Mouse (Mus musculus): ENCODE measurements around the gene Slc13a5.

Gene Slc13a5

DNA sequence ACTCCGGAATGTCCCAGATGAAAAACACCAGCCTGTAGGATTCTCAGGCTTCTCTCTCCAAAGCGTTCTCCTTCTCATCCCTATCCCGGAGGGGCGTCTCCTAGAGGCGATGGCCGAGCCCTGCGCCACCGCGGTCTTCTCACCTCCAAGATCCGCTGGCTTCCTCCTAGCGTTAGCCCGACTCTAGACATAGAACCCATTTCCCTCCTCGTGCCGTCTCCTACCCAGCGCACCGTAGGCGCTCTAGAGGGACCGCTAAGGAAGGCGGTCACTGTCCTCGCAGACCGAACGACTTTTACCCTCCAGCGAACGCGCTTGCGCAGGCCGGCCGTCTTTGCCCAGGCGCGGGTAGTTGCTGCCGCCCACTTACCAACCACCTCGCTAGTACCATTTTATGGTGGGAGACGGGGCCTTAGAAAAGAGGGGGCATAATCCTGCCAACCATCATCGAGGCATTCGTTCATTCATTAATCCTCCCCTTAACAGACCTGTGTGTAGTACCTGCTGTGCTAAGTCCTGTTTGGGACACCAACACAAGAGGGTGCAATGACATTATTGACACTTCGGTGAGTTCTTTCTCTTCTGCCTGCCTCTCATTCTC lies at the start of gene Slc13a5:
Gene Slc13a5 (minus strand): TSS at position 263 of the 601 bp plus-strand sequence.
- in situ Hi-C loops (cut with MboI; ENCODE audit: low sequenced_read_pairs) = no loop called here

- in situ Hi-C loops (cut with MboI; ENCODE audit: low sequenced_read_pairs) = no loop called here
These were observed 47.3 kb upstream of the Slc13a5 start, which contains the start of gene Fbxo39 for GRCm38 (mm10) chr11:72314151-72314895. Fbxo39 (plus strand) TSS chr11:72314444.

- in situ Hi-C loops (cut with MboI; ENCODE audit: low sequenced_read_pairs) = no loop called here
These were observed 44.5 kb upstream of the Slc13a5 start for GRCm38 (mm10) chr11:72311355-72312001.

GRCm38 (mm10) chr11:72310491-72310890 lies 43.5 kb upstream of the Slc13a5 start:
- in situ Hi-C loops (cut with MboI; ENCODE audit: low sequenced_read_pairs) = no loop called here

DNA sequence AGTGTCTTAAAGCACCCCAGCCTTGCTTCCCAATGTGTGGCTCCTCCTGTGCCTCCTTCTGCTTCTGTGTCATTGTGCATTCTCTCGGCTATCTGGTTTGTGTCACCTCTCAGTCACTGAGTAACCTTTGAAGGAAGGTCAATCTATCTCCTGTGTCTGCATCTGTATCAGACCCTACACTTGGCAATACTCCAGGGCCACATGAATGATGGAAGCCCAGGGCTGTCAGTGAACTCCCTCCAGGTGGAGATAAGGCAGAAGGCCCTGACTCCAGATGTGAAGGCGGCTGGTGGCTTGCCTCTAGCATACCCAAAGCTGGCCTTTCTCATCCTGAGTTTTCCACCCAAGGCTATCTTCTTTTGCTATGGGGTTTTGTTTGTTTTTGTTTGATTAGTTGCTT lies 42.0 kb upstream of the Slc13a5 start:
- in situ Hi-C loops (cut with MboI; ENCODE audit: low sequenced_read_pairs) = no loop called here

DNA sequence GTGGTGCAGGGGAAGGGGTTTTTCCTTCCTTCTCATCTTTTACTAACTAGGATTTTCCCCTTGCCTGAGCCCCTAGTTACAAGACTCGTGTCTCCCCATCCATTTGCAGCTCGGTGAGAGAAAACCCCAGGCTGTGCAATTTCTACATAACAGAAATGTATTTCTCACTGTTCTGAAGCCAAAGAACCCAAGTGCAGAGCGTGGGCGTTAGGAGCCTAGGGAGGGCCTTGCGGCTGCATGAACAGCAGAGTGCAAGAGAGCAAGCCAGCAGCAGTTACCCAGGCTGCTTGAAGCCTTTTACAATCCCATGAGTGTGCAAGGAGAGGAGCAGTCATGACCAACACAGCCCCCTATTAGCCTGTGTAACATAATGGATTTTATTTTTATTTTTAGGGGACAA lies 40.4 kb upstream of the Slc13a5 start:
- in situ Hi-C loops (cut with MboI; ENCODE audit: low sequenced_read_pairs) = no loop called here

DNA sequence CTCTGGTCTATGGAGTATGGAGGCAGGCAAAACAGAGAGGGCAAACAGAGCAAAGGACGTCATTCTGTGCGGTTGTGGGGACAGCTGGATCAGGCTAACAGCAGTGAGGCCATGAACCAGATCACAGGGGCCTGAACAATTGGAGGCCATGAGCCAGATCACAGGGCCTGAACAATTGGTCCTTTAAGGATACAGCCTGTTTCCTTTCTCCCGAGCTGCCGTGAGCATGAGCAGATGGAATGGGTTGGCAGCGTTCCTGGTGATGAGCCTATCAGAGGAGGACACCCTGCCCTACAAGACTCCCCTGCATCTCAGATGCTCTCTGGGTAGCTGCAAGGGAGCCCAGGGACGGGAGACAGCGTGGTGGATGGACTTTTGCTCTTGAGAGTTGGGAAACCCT lies 35.2 kb upstream of the Slc13a5 start:
- in situ Hi-C loops (cut with MboI; ENCODE audit: low sequenced_read_pairs) = no loop called here

DNA sequence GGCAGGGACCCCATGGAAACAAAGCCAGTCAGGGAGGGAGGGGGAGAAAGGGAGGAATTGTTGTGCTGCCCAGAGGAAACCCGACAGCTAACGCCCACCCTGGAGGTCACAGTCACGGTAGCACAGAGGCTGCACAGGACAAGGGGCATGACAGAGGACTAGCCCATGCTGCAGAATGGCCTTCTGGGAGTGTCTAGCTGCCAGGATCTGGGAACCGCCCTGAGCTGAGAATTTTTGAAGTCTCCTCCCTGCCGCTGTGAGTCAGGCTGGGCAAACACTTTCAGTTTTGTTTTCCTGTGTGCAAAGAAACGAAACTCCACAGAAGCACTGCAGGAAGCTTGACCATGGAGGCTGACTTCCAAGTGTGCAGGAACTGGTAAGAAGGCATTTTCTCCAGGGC lies 34.3 kb upstream of the Slc13a5 start, which contains the start of gene Xaf1:
Gene Xaf1 (plus strand): TSS at position 296 of the 400 bp plus-strand sequence.
- in situ Hi-C loops (cut with MboI; ENCODE audit: low sequenced_read_pairs) = no loop called here

GRCm38 (mm10) chr11:72293116-72293515 lies 26.1 kb upstream of the Slc13a5 start:
- in situ Hi-C loops (cut with MboI; ENCODE audit: low sequenced_read_pairs) = no loop called here

- in situ Hi-C loops (cut with MboI; ENCODE audit: low sequenced_read_pairs) = no loop called here
These were observed 20.5 kb upstream of the Slc13a5 start for GRCm38 (mm10) chr11:72287543-72287942.

DNA sequence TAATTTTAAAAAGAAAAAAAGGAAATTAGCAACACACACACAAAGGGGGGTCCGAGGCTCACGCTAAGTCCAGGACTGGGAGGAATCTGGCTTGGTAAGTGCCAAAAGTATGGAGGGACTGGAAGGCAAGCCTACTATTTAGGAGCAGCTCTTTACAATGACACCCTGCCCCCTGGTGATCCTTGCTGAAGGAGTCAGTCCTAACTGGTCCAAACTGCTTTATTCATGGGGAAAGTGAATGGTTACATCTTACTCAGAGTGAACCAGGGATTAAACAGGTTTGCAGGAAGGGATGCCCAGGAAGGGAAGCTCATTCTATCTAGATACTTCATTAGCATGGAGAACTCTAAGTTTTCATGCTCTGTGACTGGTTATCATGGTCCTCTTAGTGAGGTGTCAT lies 20.1 kb upstream of the Slc13a5 start:
- in situ Hi-C loops (cut with MboI; ENCODE audit: low sequenced_read_pairs) = no loop called here

- in situ Hi-C loops (cut with MboI; ENCODE audit: low sequenced_read_pairs) = no loop called here
These were observed 19.6 kb upstream of the Slc13a5 start for GRCm38 (mm10) chr11:72286651-72287050.

DNA sequence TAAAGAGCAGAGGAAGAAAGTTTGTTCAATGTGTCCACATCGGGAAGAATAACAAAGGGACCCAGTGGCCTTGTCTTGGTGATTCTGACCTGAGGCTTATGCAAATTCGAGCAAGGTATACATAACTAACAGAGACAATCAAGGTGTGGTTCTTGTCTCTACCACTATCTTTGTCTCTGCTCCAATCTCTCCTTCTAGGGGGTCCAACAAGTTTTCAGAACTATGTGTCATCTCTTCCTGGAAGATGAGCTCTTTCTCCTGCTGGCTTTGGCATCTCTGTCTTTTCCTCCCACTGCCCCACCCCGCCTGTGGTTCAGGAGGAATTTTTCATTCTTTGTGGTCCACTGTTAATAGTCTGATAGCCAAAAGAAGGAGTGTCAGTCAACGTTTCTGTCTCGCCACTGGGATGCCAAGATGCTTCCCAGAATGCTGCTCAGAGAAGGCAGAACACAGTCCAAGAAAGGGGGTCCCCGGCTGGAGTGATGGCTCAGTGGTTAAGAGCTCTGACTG lies 19.0 kb upstream of the Slc13a5 start:
- in situ Hi-C loops (cut with MboI; ENCODE audit: low sequenced_read_pairs) = no loop called here

- in situ Hi-C loops (cut with MboI; ENCODE audit: low sequenced_read_pairs) = no loop called here
These were observed 17.6 kb upstream of the Slc13a5 start for GRCm38 (mm10) chr11:72284532-72285182.

- in situ Hi-C loops (cut with MboI; ENCODE audit: low sequenced_read_pairs) = no loop called here
These were observed 16.6 kb upstream of the Slc13a5 start for GRCm38 (mm10) chr11:72283486-72284224.

DNA sequence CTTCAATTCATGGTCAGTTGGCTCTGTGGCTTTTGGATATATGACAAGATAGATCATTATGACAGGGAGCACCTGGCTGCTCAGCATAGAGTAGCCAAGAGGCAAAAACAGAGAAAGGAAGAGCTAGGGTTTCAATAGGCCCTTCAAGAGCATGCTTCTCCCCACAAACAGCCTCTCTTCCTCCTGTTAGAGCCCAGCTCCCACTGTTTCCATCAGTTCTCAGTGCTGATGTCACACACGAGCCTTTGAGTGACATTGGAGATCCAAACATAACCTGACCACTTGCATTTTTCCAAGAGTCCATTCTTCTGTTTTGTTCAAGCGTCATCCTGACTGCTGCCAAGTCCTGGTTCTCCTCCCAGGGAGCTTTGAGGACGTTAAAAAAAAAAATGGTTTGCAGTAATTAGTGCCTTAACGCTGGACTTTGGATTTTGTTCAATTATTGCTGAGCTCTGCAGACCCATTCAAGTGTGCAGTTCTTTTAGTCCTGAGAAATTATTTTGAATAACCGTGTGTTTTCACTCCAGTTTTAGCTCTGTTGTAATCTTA lies 14.9 kb upstream of the Slc13a5 start:
- in situ Hi-C loops (cut with MboI; ENCODE audit: low sequenced_read_pairs) = no loop called here

- in situ Hi-C loops (cut with MboI; ENCODE audit: low sequenced_read_pairs) = no loop called here
These were observed 14.3 kb upstream of the Slc13a5 start for GRCm38 (mm10) chr11:72281143-72281851.

- in situ Hi-C loops (cut with MboI; ENCODE audit: low sequenced_read_pairs) = no loop called here
These were observed 6.3 kb upstream of the Slc13a5 start for GRCm38 (mm10) chr11:72273341-72273740.

- in situ Hi-C loops (cut with MboI; ENCODE audit: low sequenced_read_pairs) = no loop called here
These were observed 4.7 kb upstream of the Slc13a5 start for GRCm38 (mm10) chr11:72271761-72272160.

Data from CH12F3 (cell line).